Mouse (Mus musculus) intestine, embryonic 16.5 days (tissue): ENCODE measurements around the gene Pttg1ip. TPM values are rescaled to one million over a fixed set of nuclear protein-coding genes. Genes with fewer than 3 reads are reported as not detected.
A peak's percentile ranks its signal among the peaks of the same experiment; 100 is the strongest.

Experiments used
- ATAC-seq: fragments of 200-750 bp; cut with Nextera tagmentation; 2 replicates; pipeline ENCODE4 v1.8.0; 2017; ENCODE audit warnings: moderate TSS enrichment, moderate library complexity
- H3K27ac ChIP-seq: fragments of 300-500 bp; sonication (generic); 2 replicates; pipeline ENCODE4 v1.5.1; 2014; ENCODE audit warnings: mild to moderate bottlenecking, low read length
- H3K27me3 ChIP-seq: fragments of 300-500 bp; sonication (generic); replicated peaks from 2 replicates; pipeline ENCODE4 v1.6.1; 2014; ENCODE audit warnings: low read length, control low read depth, mixed read lengths; ENCODE audit not compliant: control insufficient read depth, insufficient read depth
- H3K36me3 ChIP-seq: fragments of 300-500 bp; sonication (generic); 2 replicates; pipeline ENCODE4 v1.6.1; 2014; ENCODE audit warnings: low read length, control low read depth; ENCODE audit not compliant: control insufficient read depth, insufficient read depth
- H3K4me1 ChIP-seq: fragments of 300-500 bp; sonication (generic); 2 replicates; pipeline ENCODE4 v1.6.1; 2014; ENCODE audit warnings: low read length, control low read depth, mixed read lengths; ENCODE audit not compliant: control insufficient read depth, insufficient read depth
- H3K4me2 ChIP-seq: fragments of 300-500 bp; sonication (generic); 2 replicates; pipeline ENCODE4 v1.6.1; 2014; ENCODE audit warnings: low read depth, low read length, control low read depth
- H3K4me3 ChIP-seq: fragments of 300-500 bp; sonication (generic); 2 replicates; pipeline ENCODE4 v1.5.1; 2014; ENCODE audit warnings: mild to moderate bottlenecking, low read length
- H3K9ac ChIP-seq: fragments of 300-500 bp; sonication (generic); 2 replicates; pipeline ENCODE4 v1.6.1; 2014; ENCODE audit warnings: low read depth, low read length
- H3K9me3 ChIP-seq: fragments of 300-500 bp; sonication (generic); 2 replicates; pipeline ENCODE4 v1.6.1; 2016; ENCODE audit warnings: low read length, control low read depth; ENCODE audit not compliant: control insufficient read depth
- WGBS: fragments of 180-500 bp; shearing (Covaris S2); extraction: QIAGEN DNeasy Blood & Tissue Kit; methylation state at CpG from one replicate; pipeline ENCODE4 v1.1.7; 2014; 5-methylcytosine and 5-hydroxymethylcytosine counted together
- polyA plus RNA-seq: library from polyadenylated mRNA; unstranded; fragments of >200 nt; fragmentation: Nextera tagmentation; extraction: Ambion mirVana; gene quantifications from 2 replicates; pipeline ENCODE4 v1.2.1, GENCODE M21; 2015

The Pttg1ip gene
- polyA plus RNA-seq, 1 experiment from 2014 or later = 177 TPM

DNA sequence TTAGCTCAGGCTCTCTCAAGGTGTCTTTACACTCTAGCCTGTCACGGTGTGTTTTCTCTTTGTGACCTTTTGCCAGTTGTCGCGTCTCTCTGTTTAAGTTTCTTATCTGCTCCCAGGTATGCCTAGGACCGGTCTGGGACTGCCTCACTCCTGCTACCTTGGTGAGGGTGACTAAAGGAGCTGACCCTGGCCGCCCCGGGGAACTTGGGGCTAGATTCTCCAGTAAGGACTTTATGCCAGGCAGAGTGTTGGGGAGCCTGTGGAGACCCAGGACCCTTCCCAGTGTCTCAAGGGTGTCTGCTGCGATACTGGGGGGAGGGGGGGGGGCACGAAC lies 732 bp downstream of the Pttg1ip start:
- no peak; the same call in 1 of the 2 replicates for ATAC-seq
- Histone ChIP-seq H3K4me1 (peaks cover 37% of the 10 kb centered on the region), H3K4me2 (peak overlapping the region; percentile 63), H3K4me3 (peak overlapping the region; percentile 87), H3K27ac (peak overlapping the region; percentile 99), H3K9ac (peak overlapping the region; percentile 93), H3K9me3 (no peaks in the 10 kb centered on the region), H3K27me3 (no peaks in the 10 kb centered on the region), H3K36me3 (no peaks in the 10 kb centered on the region)
- WGBS = 8% methylated on average over 8 of the region's 8 CpGs

DNA sequence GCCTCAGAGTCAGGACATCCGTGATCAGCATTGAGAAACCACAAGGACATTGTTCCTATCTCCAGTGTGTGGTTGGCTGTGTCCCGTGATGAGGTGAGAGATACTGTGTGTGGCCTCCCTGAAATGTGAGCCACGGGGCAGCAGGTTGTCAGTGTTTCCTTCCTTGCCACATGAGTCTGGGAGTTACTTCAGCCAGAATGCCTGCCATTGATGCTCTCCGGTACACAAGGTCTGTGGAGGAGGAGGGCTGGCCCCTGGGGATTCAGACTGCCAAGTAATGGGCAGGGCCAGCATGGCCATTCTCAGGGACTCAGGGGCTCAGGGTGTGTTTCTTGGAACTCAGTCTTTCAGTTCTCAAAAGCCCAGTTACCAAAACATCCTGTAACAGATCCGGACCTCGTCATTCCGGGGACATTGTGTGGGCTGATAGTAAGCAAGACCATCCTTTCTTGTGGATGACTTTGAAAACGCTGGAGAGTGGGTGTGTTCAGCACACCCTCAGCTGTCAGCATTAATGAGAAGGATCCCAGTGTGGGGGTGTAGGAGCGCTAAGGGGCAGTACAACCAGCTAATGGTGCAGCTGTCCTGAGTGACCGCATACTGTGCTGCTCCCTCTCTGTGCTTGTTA lies 2.4 kb downstream of the Pttg1ip start:
- H3K4me1 ChIP-seq = peaks cover 48% of the 10 kb centered on the region
- H3K36me3 ChIP-seq = no peaks in the 10 kb centered on the region
- H3K9ac ChIP-seq = no peak overlapping the region
- WGBS = 63% methylated on average over 10 of the region's 10 CpGs
- ATAC-seq = no peak
- peak overlapping the region; percentile 25; the same call in 1 of the 2 replicates for H3K4me2 ChIP-seq
- no peaks in the 10 kb centered on the region for H3K9me3 ChIP-seq
- no peak overlapping the region for H3K4me3 ChIP-seq
- no peaks in the 10 kb centered on the region for H3K27me3 ChIP-seq
- no peak overlapping the region for H3K27ac ChIP-seq

DNA sequence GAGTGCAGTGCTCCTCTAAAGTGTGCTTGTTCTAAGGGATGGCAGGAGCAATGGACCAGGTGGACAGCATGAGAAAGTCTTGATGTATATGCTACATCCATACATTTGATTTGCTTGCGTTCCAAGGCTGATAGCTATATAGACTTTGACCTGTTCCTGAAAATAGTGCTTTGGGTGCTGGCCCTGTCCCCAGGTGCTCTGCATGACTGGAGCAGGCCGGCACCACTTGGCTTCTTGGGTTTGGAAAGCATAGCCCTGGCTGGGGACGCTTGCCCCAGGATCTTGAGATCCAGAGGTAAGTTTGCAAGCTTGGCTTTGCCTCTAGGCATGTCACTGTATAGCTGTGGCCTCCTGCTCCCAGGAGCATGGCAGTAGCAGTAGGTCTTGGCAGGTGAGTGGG lies 5.1 kb downstream of the Pttg1ip start:
- Histone ChIP-seq H3K9ac (no peak overlapping the region), H3K36me3 (peaks cover 3% of the 10 kb centered on the region; the same call in 1 of the 2 replicates), H3K4me2 (peak overlapping the region; percentile 21; the same call in 1 of the 2 replicates), H3K27me3 (no peaks in the 10 kb centered on the region), H3K4me3 (no peak overlapping the region), H3K9me3 (no peaks in the 10 kb centered on the region), H3K4me1 (peaks cover 46% of the 10 kb centered on the region), H3K27ac (0 out of 2 replicates have a peak overlapping the region, but pooled peaks have one; percentile 20)
- ATAC-seq = no peak
- 67% methylated on average over 3 of the region's 3 CpGs for WGBS

DNA sequence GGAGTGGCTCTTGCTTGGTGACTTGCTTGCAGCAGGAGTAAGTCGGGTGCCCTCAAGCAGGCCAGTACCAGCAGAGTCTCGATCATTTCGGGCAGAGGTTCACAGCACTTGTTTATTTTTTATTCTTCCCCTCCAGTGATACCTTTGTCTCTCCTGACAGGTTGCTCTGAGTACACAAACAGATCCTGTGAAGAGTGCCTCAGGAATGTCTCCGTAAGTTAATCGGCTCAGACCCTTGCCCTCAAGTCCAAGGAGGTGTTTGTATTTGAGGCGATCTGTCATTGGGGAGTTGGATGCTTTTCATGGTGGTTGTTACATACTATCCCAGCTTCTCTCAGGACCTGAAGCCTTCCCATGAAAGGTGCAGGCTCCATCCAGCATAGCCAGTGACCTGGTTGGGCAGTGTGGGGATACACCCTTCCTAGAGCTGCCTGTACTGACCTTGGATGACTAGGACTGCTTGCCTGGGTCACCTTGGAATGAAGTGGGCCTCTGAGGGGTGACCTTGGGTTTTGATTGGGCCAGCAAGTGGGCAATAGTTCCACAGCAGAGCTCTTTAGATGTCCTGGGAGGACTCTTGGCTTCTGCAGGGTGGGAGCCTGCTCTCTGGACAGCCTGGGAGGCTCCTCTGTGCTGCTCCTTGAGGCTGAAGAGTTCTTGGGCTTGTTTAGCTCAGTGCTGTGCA lies 5.7 kb downstream of the Pttg1ip start:
- peaks cover 46% of the 10 kb centered on the region for H3K4me1 ChIP-seq
- H3K4me2 ChIP-seq = peak overlapping the region; percentile 21; the same call in 1 of the 2 replicates
- peaks cover 7% of the 10 kb centered on the region; the same call in 1 of the 2 replicates for H3K36me3 ChIP-seq
- H3K9me3 ChIP-seq = no peaks in the 10 kb centered on the region
- 0 out of 2 replicates have a peak, but pooled peaks have one; percentile 5 for ATAC-seq
- peak overlapping the region; percentile 20; the same call in 1 of the 2 replicates for H3K27ac ChIP-seq
- no peak overlapping the region for H3K4me3 ChIP-seq
- WGBS = 64% methylated on average over 6 of the region's 6 CpGs
- no peaks in the 10 kb centered on the region for H3K27me3 ChIP-seq
- H3K9ac ChIP-seq = 0 out of 2 replicates have a peak overlapping the region, but pooled peaks have one; percentile 1

DNA sequence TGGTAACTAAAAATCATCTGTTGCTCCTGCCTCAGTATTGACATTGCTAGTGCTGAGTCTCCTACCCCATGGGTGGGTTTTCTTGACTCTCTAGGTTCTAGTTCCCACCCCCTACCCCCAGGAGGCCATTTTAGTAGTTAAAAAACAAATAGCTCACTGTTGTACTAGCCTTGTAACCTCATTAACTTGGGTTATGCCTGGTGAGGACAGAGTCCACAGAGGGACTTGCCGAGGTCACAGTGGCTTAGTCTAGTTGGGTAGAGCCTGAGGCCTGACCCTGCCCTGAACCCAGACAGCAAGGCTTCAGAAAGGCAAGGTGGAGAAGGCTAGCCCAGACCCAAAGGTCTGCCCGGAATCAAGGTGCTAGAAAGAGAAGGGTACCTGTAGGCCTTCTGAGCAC lies 6.5 kb downstream of the Pttg1ip start:
- Histone ChIP-seq H3K27ac (no peak overlapping the region), H3K27me3 (no peaks in the 10 kb centered on the region), H3K36me3 (peaks cover 10% of the 10 kb centered on the region), H3K4me3 (no peak overlapping the region), H3K9ac (no peak overlapping the region), H3K9me3 (no peaks in the 10 kb centered on the region), H3K4me1 (peaks cover 40% of the 10 kb centered on the region), H3K4me2 (no peak overlapping the region)
- ATAC-seq = no peak
- 66% methylated on average over 2 of the region's 2 CpGs for WGBS

DNA sequence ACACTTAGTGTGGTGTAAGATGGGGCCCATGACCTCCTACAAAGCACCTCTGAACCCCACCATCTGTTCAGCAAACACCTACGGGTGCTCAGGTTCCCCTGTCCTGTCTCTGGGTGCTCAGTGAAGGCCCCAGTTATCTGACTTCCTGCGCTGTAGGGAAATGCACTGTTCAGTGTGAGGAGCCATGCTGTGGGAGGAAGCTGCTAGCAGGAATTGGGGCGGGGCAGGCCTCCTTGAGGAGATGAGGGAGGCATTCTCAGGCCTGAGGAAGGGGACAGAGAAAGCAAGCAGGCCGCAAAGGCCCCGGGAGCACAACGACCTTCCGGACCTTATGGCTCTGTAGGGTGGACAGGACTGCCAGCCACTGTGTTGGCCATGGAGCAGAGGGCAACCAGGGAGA lies 7.6 kb downstream of the Pttg1ip start:
- Histone ChIP-seq H3K27me3 (no peaks in the 10 kb centered on the region), H3K4me2 (no peak overlapping the region), H3K9ac (no peak overlapping the region), H3K27ac (no peak overlapping the region), H3K9me3 (no peaks in the 10 kb centered on the region), H3K36me3 (peaks cover 19% of the 10 kb centered on the region), H3K4me1 (peaks cover 35% of the 10 kb centered on the region), H3K4me3 (no peak overlapping the region)
- no peak for ATAC-seq
- WGBS = 83% methylated on average over 7 of the region's 7 CpGs

DNA sequence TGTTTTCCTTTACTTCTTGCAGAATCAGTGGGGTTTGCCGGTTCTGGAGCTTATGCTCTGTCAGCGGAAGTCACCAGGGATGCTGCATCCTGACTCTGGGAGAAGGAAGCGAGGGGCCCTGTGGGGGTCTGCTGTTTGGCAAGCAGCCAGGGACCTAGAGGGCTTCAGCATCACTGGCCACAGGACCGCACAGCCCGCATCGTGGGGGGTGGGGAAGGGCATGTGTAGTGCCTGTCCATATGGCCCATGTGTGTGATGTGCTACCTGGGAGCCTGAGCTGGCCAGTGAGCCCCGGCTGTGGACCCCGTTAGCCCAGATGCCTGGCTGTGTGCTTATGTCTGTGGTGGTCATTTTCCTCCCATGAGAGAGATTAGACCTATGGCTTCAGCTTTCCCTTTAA lies 8.2 kb downstream of the Pttg1ip start:
- H3K9me3 ChIP-seq = no peaks in the 10 kb centered on the region
- H3K27me3 ChIP-seq = no peaks in the 10 kb centered on the region
- H3K4me3 ChIP-seq = no peak overlapping the region
- peaks cover 35% of the 10 kb centered on the region for H3K4me1 ChIP-seq
- WGBS = 76% methylated on average over 8 of the region's 8 CpGs
- H3K27ac ChIP-seq = no peak overlapping the region
- no peak for ATAC-seq
- H3K4me2 ChIP-seq = no peak overlapping the region
- peaks cover 26% of the 10 kb centered on the region for H3K36me3 ChIP-seq
- H3K9ac ChIP-seq = no peak overlapping the region

DNA sequence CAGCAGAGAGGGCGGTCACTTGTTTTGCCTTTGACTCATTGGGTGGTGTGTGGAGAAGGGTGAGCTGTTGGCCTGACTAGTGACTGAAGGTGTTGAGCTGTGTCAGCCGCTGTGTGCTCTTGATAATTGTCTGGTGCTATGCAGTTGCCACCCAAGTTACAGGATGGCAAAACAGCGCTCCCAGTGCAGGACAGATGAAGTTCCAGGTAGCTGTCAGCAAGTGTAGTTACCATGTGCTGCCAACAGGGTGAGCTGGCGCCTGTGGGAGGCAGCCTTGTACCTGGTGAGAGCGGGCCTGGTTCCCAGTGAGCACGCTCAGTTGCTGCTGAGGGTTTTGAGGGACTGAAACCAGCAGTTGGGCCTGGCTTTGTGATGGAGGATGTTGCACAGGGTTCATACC lies 9.3 kb downstream of the Pttg1ip start:
- ATAC-seq = peak; percentile 74
- Histone ChIP-seq H3K36me3 (peaks cover 30% of the 10 kb centered on the region), H3K27ac (peak overlapping the region; percentile 42; the same call in 1 of the 2 replicates), H3K9me3 (no peaks in the 10 kb centered on the region), H3K4me3 (no peak overlapping the region), H3K27me3 (no peaks in the 10 kb centered on the region), H3K9ac (no peak overlapping the region), H3K4me2 (no peak overlapping the region), H3K4me1 (peaks cover 32% of the 10 kb centered on the region)
- WGBS = 43% methylated on average over 6 of the region's 6 CpGs

DNA sequence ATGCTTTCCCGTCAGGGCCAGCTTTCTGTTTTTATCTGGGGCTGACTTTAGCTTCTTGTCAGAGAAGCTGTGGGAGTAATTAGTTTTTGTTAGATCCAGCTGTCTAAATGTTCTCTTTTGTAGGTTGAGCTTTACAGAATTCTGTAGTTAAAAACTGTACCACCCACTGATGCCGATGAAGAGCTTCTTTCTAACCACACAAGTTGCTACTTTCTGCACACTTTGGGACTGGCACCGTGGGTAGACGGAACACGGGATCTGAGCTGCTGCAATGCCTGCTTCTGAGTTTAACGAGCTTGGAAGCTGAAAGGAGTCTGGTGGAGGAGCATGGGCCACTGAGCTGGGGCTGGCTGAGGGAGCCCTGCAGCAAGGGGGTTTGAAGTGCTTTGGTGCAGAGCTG lies 10.0 kb downstream of the Pttg1ip start:
- 77% methylated on average over 6 of the region's 6 CpGs for WGBS
- peaks cover 30% of the 10 kb centered on the region for H3K36me3 ChIP-seq

More for the DNA sequence above, 10.0 kb downstream of the Pttg1ip start:
- ATAC-seq = no peak
- H3K4me1 ChIP-seq = peaks cover 28% of the 10 kb centered on the region
- no peak overlapping the region for H3K9ac ChIP-seq
- no peaks in the 10 kb centered on the region for H3K27me3 ChIP-seq
- H3K9me3 ChIP-seq = no peaks in the 10 kb centered on the region
- H3K27ac ChIP-seq = peak overlapping the region; percentile 3; the same call in 1 of the 2 replicates
- no peak overlapping the region for H3K4me3 ChIP-seq
- no peak overlapping the region for H3K4me2 ChIP-seq
